Mouse (Mus musculus) ovary, postnatal 14 days (tissue): ENCODE data around the gene Krtap1-3.
"Not testable (repeated sequence)": the region's sequence is repeated elsewhere in the genome, so short reads cannot be mapped to it uniquely, and the experiment has no call there.

ENCODE experiments used
- DNase-seq: peaks from one replicate; pipeline ENCODE4 v3.0.0; 2022; ENCODE audit warnings: low spot score

Krtap1-3 gene

GRCm38 (mm10) chr11:99590981-99591380, at the start of gene Krtap1-3:
TSS of gene Krtap1-3 (minus strand) at chr11:99591339.
- DNase-seq, result no peak

- no peak for DNase-seq
These were observed 49.8 kb upstream of the Krtap1-3 start for GRCm38 (mm10) chr11:99640926-99641325.

DNA sequence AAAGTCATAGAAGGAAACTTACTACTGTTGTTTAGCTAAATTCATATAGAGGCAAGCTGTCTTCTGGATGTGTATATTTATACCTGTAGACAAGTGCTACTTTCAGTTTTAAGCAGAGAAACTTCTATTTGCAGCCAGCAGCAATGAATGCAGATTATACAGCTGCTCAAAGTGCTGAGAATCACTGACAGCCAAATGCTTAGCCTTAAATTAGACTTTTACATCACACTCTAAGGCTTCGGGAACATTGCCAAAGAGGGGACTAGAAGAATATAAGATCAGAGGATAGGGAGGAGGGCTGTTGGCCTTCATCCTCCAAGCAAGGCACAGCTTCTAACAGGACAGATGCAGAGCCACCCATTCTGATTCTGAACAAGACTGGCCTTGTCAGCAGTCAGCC, 45.9 kb upstream of the Krtap1-3 start:
- no peak for DNase-seq

- DNase-seq, result no peak
These were observed 43.6 kb upstream of the Krtap1-3 start, which contains the start of gene Krtap4-2 for GRCm38 (mm10) chr11:99634653-99635134. TSS of gene Krtap4-2 (minus strand) at chr11:99635084.

GRCm38 (mm10) chr11:99633293-99633692, 42.2 kb upstream of the Krtap1-3 start:
- no peak for DNase-seq

DNA sequence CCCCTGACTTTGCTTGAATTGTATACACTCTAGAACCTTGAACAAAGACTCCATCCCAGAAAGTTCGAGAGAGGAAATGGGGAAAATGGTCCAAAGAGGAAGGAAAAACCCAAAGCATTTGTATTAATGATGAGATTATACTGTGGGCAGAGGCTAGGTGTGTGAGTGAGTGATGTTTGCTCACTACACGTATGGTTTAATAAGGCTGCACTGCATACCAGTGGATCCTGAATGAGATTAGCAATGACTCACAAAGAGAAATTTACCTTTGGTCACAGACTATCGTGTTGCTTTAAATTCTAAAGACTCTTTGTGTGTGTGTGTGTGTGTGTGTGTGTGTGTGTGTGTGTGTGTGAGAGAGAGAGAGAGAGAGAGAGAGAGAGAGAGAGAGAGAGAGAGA, 39.8 kb upstream of the Krtap1-3 start:
- no peak for DNase-seq

- no peak for DNase-seq
These were observed 37.0 kb upstream of the Krtap1-3 start, which contains the start of gene Krtap4-1 for GRCm38 (mm10) chr11:99628138-99628537. TSS of gene Krtap4-1 (minus strand) at chr11:99628238.

- DNase-seq, result no peak
These were observed 29.2 kb upstream of the Krtap1-3 start, which contains the start of gene Gm11562 for GRCm38 (mm10) chr11:99620335-99620734. TSS of gene Gm11562 (minus strand) at chr11:99620435.

DNA sequence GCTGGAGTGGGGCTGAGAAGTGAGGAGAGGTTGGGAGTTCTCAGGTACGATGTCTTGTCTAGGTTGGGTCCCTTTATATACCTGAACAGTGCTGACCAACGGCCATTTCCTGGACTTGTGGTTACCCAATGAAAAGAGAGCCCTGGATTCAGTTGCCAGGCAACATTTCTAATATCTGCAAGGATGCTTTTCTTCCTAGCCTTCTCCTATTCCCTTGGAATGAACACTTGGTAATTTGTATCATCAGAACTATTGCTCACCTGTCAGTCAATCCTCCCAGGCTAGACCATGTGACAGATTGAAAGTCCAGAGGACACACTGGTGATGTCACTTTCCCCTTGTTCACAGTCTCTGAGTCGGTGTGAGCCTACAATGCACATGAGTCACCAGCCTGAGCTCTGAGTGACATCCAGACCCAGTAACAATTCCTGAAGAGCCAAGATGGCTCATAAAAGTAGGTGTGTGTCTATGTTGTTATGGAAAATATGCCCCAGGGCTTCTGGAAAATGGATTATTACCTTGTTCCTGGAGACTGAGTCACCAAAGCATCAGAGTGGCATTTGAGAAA, 23.7 kb upstream of the Krtap1-3 start, which contains the start of gene Krtap2-4:
Gene Krtap2-4 (minus strand): TSS at position 51 of the 568 bp plus-strand sequence.
- DNase-seq, result no peak

DNA sequence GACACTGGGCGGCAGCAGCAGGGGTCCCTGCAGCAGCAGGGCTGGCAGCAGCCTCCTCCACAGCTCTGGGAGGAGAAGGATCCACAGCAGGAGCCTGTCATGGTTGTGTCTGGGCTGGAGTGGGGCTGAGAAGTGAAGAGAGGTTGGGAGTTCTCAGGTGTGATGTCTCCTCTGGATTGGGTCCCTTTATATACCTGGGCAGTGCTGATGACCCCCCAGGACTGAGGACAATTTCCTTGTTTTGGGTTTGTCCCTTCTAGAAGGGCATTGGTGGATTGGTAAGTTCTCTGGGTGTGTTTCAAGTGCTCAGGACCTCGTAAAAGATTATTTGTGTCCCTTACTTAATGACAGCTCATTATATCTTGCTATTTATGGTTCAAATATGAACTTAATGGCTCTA, 18.9 kb upstream of the Krtap1-3 start, which contains the start of gene Gm11937:
Gene Gm11937 (minus strand): TSS at position 101 of the 400 bp plus-strand sequence.
- not testable (repeated sequence) for DNase-seq

- DNase-seq, result no peak
These were observed 18.0 kb upstream of the Krtap1-3 start for GRCm38 (mm10) chr11:99609126-99609525.

DNA sequence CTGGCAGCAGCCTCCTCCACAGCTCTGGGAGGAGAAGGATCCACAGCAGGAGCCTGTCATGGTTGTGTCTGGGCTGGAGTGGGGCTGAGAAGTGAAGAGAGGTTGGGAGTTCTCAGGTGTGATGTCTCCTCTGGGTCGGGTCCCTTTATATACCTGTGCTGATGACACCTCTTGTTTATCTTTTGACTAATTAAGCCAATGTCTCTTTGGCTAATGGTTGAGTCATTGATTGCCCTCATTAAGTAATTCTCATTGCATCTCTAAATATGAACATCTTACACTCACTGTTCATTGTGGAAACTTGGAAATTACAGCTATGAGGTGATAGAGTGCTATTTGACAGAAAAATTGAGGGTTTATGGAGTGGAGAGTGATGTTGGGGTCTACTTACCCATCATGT, 12.1 kb upstream of the Krtap1-3 start, which contains the start of gene Gm11938:
Gene Gm11938 (minus strand): TSS at position 101 of the 400 bp plus-strand sequence.
- not testable (repeated sequence) for DNase-seq

GRCm38 (mm10) chr11:99597742-99598141, 6.6 kb upstream of the Krtap1-3 start, which contains the start of gene Krtap9-3:
TSS of gene Krtap9-3 (minus strand) at chr11:99598105.
- not testable (repeated sequence) for DNase-seq

- DNase-seq, result no peak
These were observed 6.0 kb downstream of the Krtap1-3 start for GRCm38 (mm10) chr11:99585096-99585495.

DNA sequence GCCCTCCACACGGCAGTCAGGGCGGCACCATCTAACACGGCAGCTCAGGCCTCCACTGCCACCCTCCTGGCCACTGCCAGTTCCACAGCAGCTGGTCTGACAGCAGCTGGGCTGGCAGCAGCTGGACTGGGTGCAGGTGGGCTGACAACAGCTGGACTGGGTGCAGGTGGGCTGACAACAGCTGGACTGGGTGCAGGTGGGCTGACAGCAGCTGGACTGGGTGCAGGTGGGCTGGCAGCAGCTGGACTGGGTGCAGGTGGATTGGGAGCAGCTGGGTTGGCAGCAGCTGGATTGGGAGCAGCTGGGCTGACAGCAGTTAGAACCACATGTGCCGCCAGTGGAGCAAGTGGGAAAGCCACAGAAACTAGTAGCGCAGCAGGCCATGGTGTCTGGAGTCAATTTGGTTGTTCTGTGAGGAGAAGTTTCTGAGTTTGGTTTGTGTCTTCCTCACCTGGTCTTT, 7.9 kb downstream of the Krtap1-3 start, which contains the start of gene Krtap1-4:
Gene Krtap1-4 (minus strand): TSS at position 410 of the 460 bp plus-strand sequence.
- no peak for DNase-seq

DNA sequence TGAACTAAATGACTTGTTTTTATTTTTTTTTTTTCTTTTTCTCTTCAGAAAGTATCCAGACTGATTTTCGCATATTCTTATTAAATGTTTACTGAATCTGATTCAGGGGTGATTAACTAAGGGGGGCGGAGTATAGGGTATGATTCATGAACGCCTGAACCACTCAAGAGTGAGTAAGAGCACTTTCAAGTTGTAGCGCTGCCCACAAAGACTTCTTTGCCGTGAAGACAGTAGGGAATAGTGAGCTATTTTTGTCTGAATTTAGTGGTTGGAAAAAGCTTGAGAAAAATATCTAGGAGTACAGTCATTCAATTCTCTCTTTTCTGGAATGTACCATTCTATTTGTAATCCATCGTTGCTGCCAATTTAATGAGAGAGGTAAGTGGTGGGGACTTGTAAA, 9.6 kb downstream of the Krtap1-3 start:
- no peak for DNase-seq

GRCm38 (mm10) chr11:99581051-99581450, 10.1 kb downstream of the Krtap1-3 start:
- DNase-seq, result no peak

- DNase-seq, result no peak
These were observed 10.5 kb downstream of the Krtap1-3 start, which contains the start of gene Krtap1-5 for GRCm38 (mm10) chr11:99580636-99581035. TSS of gene Krtap1-5 (minus strand) at chr11:99581016.

DNA sequence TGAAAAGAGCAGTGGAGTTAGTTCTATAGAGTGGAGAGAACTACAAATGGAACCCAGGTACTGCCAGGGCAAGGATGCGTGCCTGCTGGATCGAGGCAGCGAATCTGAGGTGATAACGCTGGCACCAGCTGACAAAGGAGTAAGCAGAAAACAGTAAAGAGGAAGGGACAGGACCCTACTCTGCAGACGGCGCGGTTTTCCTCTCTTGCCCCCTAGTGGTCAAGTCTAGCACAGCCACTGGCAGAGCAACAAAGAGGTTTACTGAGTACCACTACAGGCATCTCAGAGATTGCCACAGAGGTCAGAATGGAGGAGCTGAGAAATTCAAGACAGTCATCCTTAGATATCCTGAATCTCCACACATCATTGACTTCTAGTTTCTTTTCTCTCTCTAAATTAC, 17.0 kb downstream of the Krtap1-3 start:
- DNase-seq, result peak; percentile 71

DNA sequence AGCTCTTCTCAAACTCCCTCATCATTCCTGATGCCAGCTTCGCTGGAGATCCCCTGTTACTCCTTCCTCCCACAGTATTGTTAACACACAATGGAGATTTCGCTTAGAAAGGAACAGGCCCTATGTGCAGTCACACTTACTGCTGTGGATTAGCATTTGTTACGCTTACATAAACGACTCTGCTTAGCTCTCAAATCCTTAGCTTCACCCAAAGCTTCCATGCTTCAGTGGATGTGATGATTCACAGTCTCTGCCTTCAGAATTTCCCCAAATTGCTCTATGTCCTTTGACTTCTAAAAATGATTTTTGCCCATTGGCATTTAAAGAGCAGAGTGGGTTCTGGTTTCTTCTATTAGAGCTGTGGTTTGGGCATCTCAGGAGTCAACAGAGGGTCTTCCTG, 18.0 kb downstream of the Krtap1-3 start:
- no peak for DNase-seq

GRCm38 (mm10) chr11:99566530-99566929, 24.6 kb downstream of the Krtap1-3 start, which contains the start of gene Krtap3-1:
TSS of gene Krtap3-1 (minus strand) at chr11:99566630.
- DNase-seq, result no peak

GRCm38 (mm10) chr11:99562580-99562979, 28.6 kb downstream of the Krtap1-3 start:
- no peak for DNase-seq

- no peak for DNase-seq
These were observed 31.8 kb downstream of the Krtap1-3 start, which contains the start of gene Gm11939 for GRCm38 (mm10) chr11:99559366-99559765. TSS of gene Gm11939 (minus strand) at chr11:99559466.
